Mouse (Mus musculus): ENCODE results near the gene Tmcc3.

DNA sequence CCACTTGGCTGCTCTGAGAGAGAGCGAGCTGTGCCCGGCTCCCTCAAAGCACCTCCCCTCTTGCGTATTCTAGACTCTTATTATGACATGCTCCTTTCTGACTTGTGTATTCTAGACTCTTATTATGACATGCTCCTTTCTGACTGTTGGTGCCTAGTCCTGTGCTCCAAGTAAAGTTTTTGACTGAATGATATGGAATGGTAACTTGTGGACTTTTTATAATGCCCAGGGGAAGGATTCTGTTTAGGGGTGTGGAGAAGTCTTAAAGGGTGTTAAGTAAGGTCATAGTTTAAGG is 209.3 kb downstream of the Tmcc3 start:
- TF ChIP-seq CTCF (IDR thresholded peaks at IDR 0.05; ENCODE audit: low read depth) (no peak), EP300 (optimal IDR thresholded peaks at IDR 0.05) (no peak)

Measured in stomach, postnatal 0 days (tissue).